Mouse (Mus musculus): Measurements from ENCODE around the gene Msi2.

Msi2 gene

GRCm38 (mm10) chr11:88592099-88592498, 126.2 kb downstream of the Msi2 start:
- DNase-seq (ENCODE audit: low spot score in 2 of 2) = no peak

- DNase-seq (ENCODE audit: low spot score in 2 of 2) = no peak
Observed at GRCm38 (mm10) chr11:88590647-88591046, 127.7 kb downstream of the Msi2 start.

GRCm38 (mm10) chr11:88589641-88590040, 128.7 kb downstream of the Msi2 start:
- no peak for DNase-seq (ENCODE audit: low spot score in 2 of 2)

GRCm38 (mm10) chr11:88588688-88589210, 129.6 kb downstream of the Msi2 start:
- no peak for DNase-seq (ENCODE audit: low spot score in 2 of 2)

GRCm38 (mm10) chr11:88587710-88588109, 130.6 kb downstream of the Msi2 start:
- DNase-seq (ENCODE audit: low spot score in 2 of 2) = no peak

- DNase-seq (ENCODE audit: low spot score in 2 of 2) = no peak
Observed at GRCm38 (mm10) chr11:88585880-88586279, 132.4 kb downstream of the Msi2 start.

GRCm38 (mm10) chr11:88585171-88585632, 133.1 kb downstream of the Msi2 start:
- DNase-seq (ENCODE audit: low spot score in 2 of 2) = no peak

GRCm38 (mm10) chr11:88583866-88584265, 134.4 kb downstream of the Msi2 start:
- no peak for DNase-seq (ENCODE audit: low spot score in 2 of 2)

- no peak for DNase-seq (ENCODE audit: low spot score in 2 of 2)
Observed at GRCm38 (mm10) chr11:88583259-88583833, 135.0 kb downstream of the Msi2 start.

GRCm38 (mm10) chr11:88582781-88583180, 135.5 kb downstream of the Msi2 start:
- peak; percentile 47 to 50 for DNase-seq (ENCODE audit: low spot score in 2 of 2)

GRCm38 (mm10) chr11:88582021-88582707, 136.1 kb downstream of the Msi2 start:
- no peak for DNase-seq (ENCODE audit: low spot score in 2 of 2)

- DNase-seq (ENCODE audit: low spot score in 2 of 2) = no peak
Observed at GRCm38 (mm10) chr11:88581375-88581774, 136.9 kb downstream of the Msi2 start.

GRCm38 (mm10) chr11:88578700-88579099, 139.6 kb downstream of the Msi2 start:
- no peak for DNase-seq (ENCODE audit: low spot score in 2 of 2)

- DNase-seq (ENCODE audit: low spot score in 2 of 2) = no peak
Observed at GRCm38 (mm10) chr11:88577076-88577475, 141.2 kb downstream of the Msi2 start.

- no peak for DNase-seq (ENCODE audit: low spot score in 2 of 2)
Observed at GRCm38 (mm10) chr11:88576233-88576998, 141.9 kb downstream of the Msi2 start.

GRCm38 (mm10) chr11:88574575-88575360, 143.5 kb downstream of the Msi2 start:
- DNase-seq (ENCODE audit: low spot score in 2 of 2) = peak in 1 of 2 experiments; percentile 60

GRCm38 (mm10) chr11:88573013-88573412, 145.3 kb downstream of the Msi2 start:
- no peak for DNase-seq (ENCODE audit: low spot score in 2 of 2)

GRCm38 (mm10) chr11:88572461-88572860, 145.9 kb downstream of the Msi2 start:
- DNase-seq (ENCODE audit: low spot score in 2 of 2) = no peak

GRCm38 (mm10) chr11:88570715-88571202, 147.6 kb downstream of the Msi2 start:
- DNase-seq (ENCODE audit: low spot score in 2 of 2) = peak; percentile 67 to 77

- DNase-seq (ENCODE audit: low spot score in 2 of 2) = no peak
Observed at GRCm38 (mm10) chr11:88566613-88567606, 151.4 kb downstream of the Msi2 start.

Measured in heart, adult 9 months (tissue).